Mouse (Mus musculus) kidney, postnatal 0 days (tissue): Measurements from ENCODE around the gene Por. TPM values are rescaled to one million over a fixed set of nuclear protein-coding genes. Genes with fewer than 3 reads are reported as not detected.

Experiments
- ATAC-seq: fragments of 200-750 bp; cut with Nextera tagmentation; replicated peaks from 2 replicates; pipeline ENCODE4 v1.8.0; 2017; ENCODE audit warnings: low read depth, moderate number of reproducible peaks, moderate TSS enrichment, moderate library complexity; ENCODE audit not compliant: low FRiP score
- DNase-seq: peaks from one replicate; pipeline ENCODE4 v3.0.0-alpha.2; 2016; ENCODE audit warnings: low spot score
- H3K27ac ChIP-seq: fragments of 300-500 bp; sonication (generic); 2 replicates; pipeline ENCODE4 v1.5.1; 2014; ENCODE audit warnings: mild to moderate bottlenecking
- H3K27me3 ChIP-seq: fragments of 300-500 bp; sonication (generic); 2 replicates; pipeline ENCODE4 v1.6.1; 2014; ENCODE audit warnings: low read length, mixed read lengths; ENCODE audit not compliant: insufficient read depth
- H3K36me3 ChIP-seq: fragments of 300-500 bp; sonication (generic); 2 replicates; pipeline ENCODE4 v1.6.1; 2014; ENCODE audit warnings: low read length, mixed read lengths; ENCODE audit not compliant: insufficient read depth
- H3K4me1 ChIP-seq: fragments of 300-500 bp; sonication (generic); replicated peaks from 2 replicates; pipeline ENCODE4 v1.6.1; 2014; ENCODE audit warnings: antibody characterized with exemption, low read length, mixed read lengths; ENCODE audit not compliant: insufficient read depth
- H3K4me2 ChIP-seq: fragments of 300-500 bp; sonication (generic); 2 replicates; pipeline ENCODE4 v1.6.1; 2014; ENCODE audit warnings: mild to moderate bottlenecking, low read length, moderate library complexity, mixed read lengths
- H3K4me3 ChIP-seq: fragments of 300-500 bp; sonication (generic); replicated peaks from 2 replicates; pipeline ENCODE4 v1.5.1; 2014; ENCODE audit warnings: low read depth, low read length
- H3K9ac ChIP-seq: fragments of 300-500 bp; sonication (generic); 2 replicates; pipeline ENCODE4 v1.6.1; 2014; ENCODE audit warnings: low read depth, low read length
- H3K9me3 ChIP-seq: fragments of 300-500 bp; sonication (generic); replicated peaks from 2 replicates; pipeline ENCODE4 v1.6.1; 2016; ENCODE audit warnings: low read length, inconsistent platforms, mixed read lengths
- CTCF ChIP-seq: IDR thresholded peaks from 2 replicates; pipeline ENCODE4 v1.5.1; 2016; ENCODE audit warnings: antibody characterized with exemption, low read depth, mild to moderate bottlenecking, moderate library complexity
- WGBS: fragments of 180-500 bp; shearing (Covaris S2); extraction: QIAGEN DNeasy Blood & Tissue Kit; methylation state at CpG from one replicate; pipeline ENCODE4 v1.1.7; 2014; 5-methylcytosine and 5-hydroxymethylcytosine counted together
- polyA plus RNA-seq: library from polyadenylated mRNA; unstranded; fragments of >200 nt; fragmentation: Nextera tagmentation; extraction: Ambion mirVana; gene quantifications from 2 replicates; pipeline ENCODE4 v1.2.1, GENCODE M21; 2015

The Por gene
- polyA plus RNA-seq, 1 experiment from 2014 or later = 86.4 TPM

GRCm38 (mm10) chr5:135674821-135675220, 5.0 kb downstream of the Por start:
- TF ChIP-seq CTCF = no peak
- no peaks in the 10 kb centered on the region for H3K9me3 ChIP-seq
- no peaks in the 10 kb centered on the region for H3K27me3 ChIP-seq
- H3K4me2 ChIP-seq = peak overlapping the region; percentile 4; the same call in 1 of the 2 replicates
- H3K36me3 ChIP-seq = no peaks in the 10 kb centered on the region
- H3K27ac ChIP-seq = peak overlapping the region; percentile 71
- H3K4me1 ChIP-seq = peaks cover 6% of the 10 kb centered on the region; the same call in 1 of the 2 replicates
- no peak overlapping the region for H3K4me3 ChIP-seq
- H3K9ac ChIP-seq = no peak overlapping the region
- DNase-seq (peak; percentile 86), ATAC-seq (peak; percentile 84)
- WGBS = 4% methylated on average over 11 of the region's 11 CpGs

GRCm38 (mm10) chr5:135676696-135677095, 6.9 kb downstream of the Por start:
- Histone ChIP-seq H3K27me3 (no peaks in the 10 kb centered on the region), H3K27ac (no peak overlapping the region), H3K4me1 (peaks cover 6% of the 10 kb centered on the region; the same call in 1 of the 2 replicates), H3K4me3 (no peak overlapping the region), H3K9ac (no peak overlapping the region), H3K36me3 (no peaks in the 10 kb centered on the region), H3K9me3 (no peaks in the 10 kb centered on the region), H3K4me2 (no peak overlapping the region)
- no peak for ATAC-seq
- WGBS = 43% methylated on average over 3 of the region's 3 CpGs
- TF ChIP-seq CTCF = no peak
- peak; percentile 41 for DNase-seq

GRCm38 (mm10) chr5:135677251-135677650, 7.4 kb downstream of the Por start:
- no peaks in the 10 kb centered on the region for H3K27me3 ChIP-seq
- no peak for ATAC-seq
- no peak overlapping the region for H3K27ac ChIP-seq
- peaks cover 6% of the 10 kb centered on the region; the same call in 1 of the 2 replicates for H3K4me1 ChIP-seq
- DNase-seq = no peak
- H3K4me2 ChIP-seq = no peak overlapping the region
- no peak overlapping the region for H3K9ac ChIP-seq
- no peak overlapping the region for H3K4me3 ChIP-seq
- H3K9me3 ChIP-seq = no peaks in the 10 kb centered on the region
- TF ChIP-seq CTCF = no peak
- H3K36me3 ChIP-seq = no peaks in the 10 kb centered on the region
- 77% methylated on average over 2 of the region's 2 CpGs for WGBS

GRCm38 (mm10) chr5:135678481-135678880, 8.6 kb downstream of the Por start:
- DNase-seq (no peak), ATAC-seq (no peak)
- H3K36me3 ChIP-seq = no peaks in the 10 kb centered on the region
- no peak overlapping the region for H3K4me2 ChIP-seq
- no peaks in the 10 kb centered on the region for H3K9me3 ChIP-seq
- TF ChIP-seq CTCF = no peak
- no peak overlapping the region for H3K4me3 ChIP-seq
- H3K4me1 ChIP-seq = peaks cover 6% of the 10 kb centered on the region; the same call in 1 of the 2 replicates
- 90% methylated on average over 6 of the region's 6 CpGs for WGBS
- no peak overlapping the region for H3K27ac ChIP-seq
- no peak overlapping the region for H3K9ac ChIP-seq
- no peaks in the 10 kb centered on the region for H3K27me3 ChIP-seq

- Histone ChIP-seq H3K4me1 (no peaks in the 10 kb centered on the region), H3K27ac (no peak overlapping the region), H3K9me3 (no peaks in the 10 kb centered on the region), H3K27me3 (no peaks in the 10 kb centered on the region), H3K9ac (no peak overlapping the region), H3K36me3 (no peaks in the 10 kb centered on the region), H3K4me3 (no peak overlapping the region), H3K4me2 (no peak overlapping the region)
- WGBS = 82% methylated on average over 6 of the region's 6 CpGs
- no peak for ATAC-seq
- DNase-seq = no peak
- TF ChIP-seq CTCF = no peak
Measured at GRCm38 (mm10) chr5:135680967-135681545, 11.2 kb downstream of the Por start.

- no peak for TF ChIP-seq CTCF
- no peak overlapping the region for H3K27ac ChIP-seq
Measured at GRCm38 (mm10) chr5:135682009-135682408, 12.2 kb downstream of the Por start.

More at GRCm38 (mm10) chr5:135682009-135682408, 12.2 kb downstream of the Por start:
- DNase-seq (no peak), ATAC-seq (no peak)
- H3K9ac ChIP-seq = no peak overlapping the region
- no peak overlapping the region for H3K4me3 ChIP-seq
- no peaks in the 10 kb centered on the region for H3K4me1 ChIP-seq
- no peaks in the 10 kb centered on the region for H3K27me3 ChIP-seq
- WGBS = 98% methylated on average over 5 of the region's 5 CpGs
- H3K36me3 ChIP-seq = no peaks in the 10 kb centered on the region
- no peak overlapping the region for H3K4me2 ChIP-seq
- H3K9me3 ChIP-seq = no peaks in the 10 kb centered on the region
